Mouse (Mus musculus): ENCODE results near the gene Zc3h4. TPM values are rescaled to one million over a fixed set of nuclear protein-coding genes. Genes with fewer than 3 reads are reported as not detected.

The Zc3h4 gene
- polyA plus RNA-seq (2015; fragmentation: Nextera tagmentation; extraction: Ambion mirVana), result 7.9 and 8.2 TPM in 2 replicates

DNA sequence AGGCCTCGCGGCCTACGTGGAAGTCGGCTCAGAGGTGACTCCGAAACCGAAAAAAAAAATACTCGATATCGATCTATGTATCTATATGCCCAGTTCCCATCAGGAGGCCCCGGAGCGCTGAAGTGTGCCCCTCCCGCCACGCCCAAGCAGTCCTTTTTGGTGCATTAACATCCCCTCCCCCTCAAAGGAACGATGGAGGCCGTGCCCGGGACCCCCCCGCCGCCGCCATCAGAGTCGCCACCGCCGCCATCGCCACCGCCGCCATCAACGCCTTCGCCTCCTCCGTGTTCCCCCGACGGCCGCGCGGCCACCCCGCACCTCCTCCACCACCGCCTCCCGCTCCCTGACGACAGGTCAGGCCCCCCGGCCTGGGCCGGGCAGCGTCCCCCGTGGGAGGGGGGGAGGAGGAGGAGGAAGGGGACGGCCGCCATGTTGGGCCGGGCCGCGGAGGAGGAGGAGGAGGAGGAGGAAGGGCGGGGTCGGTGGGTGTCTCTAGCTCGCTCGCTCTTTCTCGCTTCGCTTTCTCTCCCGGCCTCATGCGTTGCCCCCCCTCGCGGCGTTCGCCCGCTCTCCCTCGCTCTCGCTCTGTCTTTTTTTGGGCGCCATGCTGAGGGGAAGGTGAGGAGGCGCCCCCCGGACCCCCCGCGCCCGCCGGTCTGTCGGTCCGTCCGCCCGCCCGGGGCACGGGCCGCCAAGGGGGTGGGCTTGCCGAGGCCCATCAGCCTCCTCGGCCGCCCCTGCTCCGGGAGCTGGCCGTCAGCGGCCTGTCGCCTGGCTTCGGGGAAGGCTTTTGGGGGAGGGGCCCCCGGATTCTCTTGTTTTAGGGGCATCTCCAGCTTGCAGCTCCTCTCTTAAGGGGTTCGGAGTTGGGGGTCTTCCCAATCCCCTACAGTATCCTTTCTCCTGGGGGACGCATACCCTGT is at the start of gene Zc3h4:
Gene Zc3h4 (plus strand): TSS at position 222 of the 923 bp plus-strand sequence.
- peak; percentile 36; the same call in 1 of the 2 replicates for TF ChIP-seq CTCF (IDR thresholded peaks at IDR 0.05)
- TF ChIP-seq EP300 (IDR thresholded peaks at IDR 0.05), result peak; percentile 38
- DNase-seq (ENCODE audit: low spot score) (peak; percentile 95), ATAC-seq (peak; percentile 30)
- Histone ChIP-seq H3K27ac (ENCODE audit: low read length) (peak within 1 kb of the TSS; percentile 100), H3K4me2 (replicated peaks; ENCODE audit: low read depth, low read length) (peak within 1 kb of the TSS; percentile 89), H3K4me3 (ENCODE audit: low read depth, low read length) (peak within 1 kb of the TSS; percentile 97), H3K4me1 (ENCODE audit: insufficient read depth, low read depth, low read length) (peaks cover 21% of the 10 kb centered on the region), H3K9ac (replicated peaks; ENCODE audit: low read depth) (peak within 1 kb of the TSS; percentile 100), H3K27me3 (replicated peaks; ENCODE audit: insufficient read depth, low read length) (no peaks in the 10 kb centered on the region), H3K36me3 (ENCODE audit: insufficient read depth, low read length) (no peaks in the 10 kb centered on the region), H3K9me3 (ENCODE audit: low read length) (no peaks in the 10 kb centered on the region)
- WGBS, result 4% methylated on average over 34 of the region's 85 CpGs

- Histone ChIP-seq H3K9me3 (ENCODE audit: low read length) (no peaks in the 10 kb centered on the region), H3K27ac (ENCODE audit: low read length) (0 out of 2 replicates have a peak overlapping the region, but pooled peaks have one; percentile 5), H3K36me3 (ENCODE audit: insufficient read depth, low read length) (peaks cover 11% of the 10 kb centered on the region; the same call in 1 of the 2 replicates), H3K4me1 (ENCODE audit: insufficient read depth, low read depth, low read length) (no peaks in the 10 kb centered on the region), H3K9ac (replicated peaks; ENCODE audit: low read depth) (no peak overlapping the region), H3K4me3 (ENCODE audit: low read depth, low read length) (no peak overlapping the region), H3K27me3 (replicated peaks; ENCODE audit: insufficient read depth, low read length) (no peaks in the 10 kb centered on the region), H3K4me2 (replicated peaks; ENCODE audit: low read depth, low read length) (no peak overlapping the region)
- DNase-seq (ENCODE audit: low spot score) (peak; percentile 40), ATAC-seq (peak; percentile 50)
- WGBS, result 54% methylated on average over 3 of the region's 3 CpGs
- no peak for TF ChIP-seq EP300 (IDR thresholded peaks at IDR 0.05)
- no peak for TF ChIP-seq CTCF (IDR thresholded peaks at IDR 0.05)
Observed at GRCm38 (mm10) chr7:16355854-16356594, 44.7 kb upstream of the Zc3h4 start.

GRCm38 (mm10) chr7:16357602-16358001 is 43.1 kb upstream of the Zc3h4 start:
- no peaks in the 10 kb centered on the region for H3K4me1 ChIP-seq (ENCODE audit: insufficient read depth, low read depth, low read length)
- no peaks in the 10 kb centered on the region for H3K9me3 ChIP-seq (ENCODE audit: low read length)
- H3K27me3 ChIP-seq (replicated peaks; ENCODE audit: insufficient read depth, low read length), result no peaks in the 10 kb centered on the region
- H3K36me3 ChIP-seq (ENCODE audit: insufficient read depth, low read length), result peaks cover 11% of the 10 kb centered on the region; the same call in 1 of the 2 replicates
- H3K9ac ChIP-seq (replicated peaks; ENCODE audit: low read depth), result no peak overlapping the region
- H3K4me3 ChIP-seq (ENCODE audit: low read depth, low read length), result no peak overlapping the region
- WGBS, result 70% methylated on average over 3 of the region's 3 CpGs
- no peak overlapping the region for H3K4me2 ChIP-seq (replicated peaks; ENCODE audit: low read depth, low read length)
- 0 out of 2 replicates have a peak overlapping the region, but pooled peaks have one; percentile 16 for H3K27ac ChIP-seq (ENCODE audit: low read length)
- TF ChIP-seq EP300 (IDR thresholded peaks at IDR 0.05) (no peak), CTCF (IDR thresholded peaks at IDR 0.05) (no peak)
- peak; percentile 58 for ATAC-seq
- peak; percentile 33 for DNase-seq (ENCODE audit: low spot score)

DNA sequence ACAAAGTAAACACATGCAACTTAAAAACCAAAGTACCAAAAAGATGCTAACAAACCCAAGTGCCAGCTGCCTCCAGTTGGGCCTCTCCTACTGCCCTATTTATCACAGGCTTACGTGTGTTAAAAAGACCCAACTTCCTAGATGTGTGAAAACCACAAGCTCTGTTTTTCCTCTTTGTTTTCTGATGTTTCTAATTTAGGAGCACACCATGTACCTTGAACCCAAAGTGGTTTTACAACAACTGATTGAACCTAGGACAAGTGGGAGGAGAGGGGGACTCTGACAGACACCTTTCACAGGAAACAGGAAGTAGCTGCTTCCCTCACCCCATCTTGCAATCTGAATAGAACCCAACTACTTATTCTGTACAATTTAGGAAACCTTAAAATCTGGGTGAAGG is 36.4 kb upstream of the Zc3h4 start:
- ATAC-seq (no peak), DNase-seq (ENCODE audit: low spot score) (no peak)
- WGBS, result 45% methylated on average over 1 of the region's 1 CpGs
- Histone ChIP-seq H3K9ac (replicated peaks; ENCODE audit: low read depth) (no peak overlapping the region), H3K36me3 (ENCODE audit: insufficient read depth, low read length) (no peaks in the 10 kb centered on the region), H3K4me3 (ENCODE audit: low read depth, low read length) (no peak overlapping the region), H3K27me3 (replicated peaks; ENCODE audit: insufficient read depth, low read length) (no peaks in the 10 kb centered on the region), H3K4me1 (ENCODE audit: insufficient read depth, low read depth, low read length) (peaks cover 6% of the 10 kb centered on the region), H3K27ac (ENCODE audit: low read length) (peak overlapping the region; percentile 69), H3K4me2 (replicated peaks; ENCODE audit: low read depth, low read length) (no peak overlapping the region), H3K9me3 (ENCODE audit: low read length) (no peaks in the 10 kb centered on the region)
- TF ChIP-seq EP300 (IDR thresholded peaks at IDR 0.05) (no peak), CTCF (IDR thresholded peaks at IDR 0.05) (no peak)

DNA sequence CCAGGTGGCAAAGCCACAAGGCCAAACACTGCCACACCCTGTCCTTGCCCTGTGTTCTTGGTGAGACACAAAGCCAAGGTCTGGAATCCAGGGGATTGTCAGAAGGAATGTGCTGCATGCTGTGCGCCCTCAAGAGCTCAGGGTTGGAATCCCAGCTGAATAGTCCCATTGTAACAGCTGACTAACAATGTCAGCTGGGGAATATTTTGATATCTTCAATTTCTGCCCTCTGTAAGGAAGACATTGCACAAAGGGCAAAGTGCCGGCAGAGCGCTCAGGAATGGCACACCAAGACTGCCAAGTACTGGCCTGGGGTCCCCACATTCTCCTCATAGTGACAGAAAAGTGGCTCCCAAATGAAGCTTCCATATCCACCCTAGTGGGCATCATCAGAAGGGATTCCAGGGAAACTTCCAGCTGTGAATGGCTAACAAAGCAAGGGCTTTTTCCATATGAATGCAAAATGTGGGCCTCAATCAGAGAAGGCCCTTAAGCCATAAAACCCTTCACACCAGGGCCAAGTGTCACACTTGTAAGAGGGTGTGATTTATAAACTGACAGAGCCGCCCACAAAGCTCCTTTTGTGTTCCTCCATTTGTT is 35.7 kb upstream of the Zc3h4 start:
- H3K4me3 ChIP-seq (ENCODE audit: low read depth, low read length), result no peak overlapping the region
- H3K9ac ChIP-seq (replicated peaks; ENCODE audit: low read depth), result no peak overlapping the region
- peak; percentile 40 for TF ChIP-seq CTCF (IDR thresholded peaks at IDR 0.05)
- no peak for TF ChIP-seq EP300 (IDR thresholded peaks at IDR 0.05)
- no peaks in the 10 kb centered on the region for H3K9me3 ChIP-seq (ENCODE audit: low read length)
- DNase-seq (ENCODE audit: low spot score) (peak; percentile 48), ATAC-seq (peak; percentile 42)
- H3K4me2 ChIP-seq (replicated peaks; ENCODE audit: low read depth, low read length), result no peak overlapping the region
- peaks cover 6% of the 10 kb centered on the region for H3K4me1 ChIP-seq (ENCODE audit: insufficient read depth, low read depth, low read length)
- no peaks in the 10 kb centered on the region for H3K36me3 ChIP-seq (ENCODE audit: insufficient read depth, low read length)
- 55% methylated on average over 4 of the region's 4 CpGs for WGBS
- H3K27ac ChIP-seq (ENCODE audit: low read length), result peak overlapping the region; percentile 69
- H3K27me3 ChIP-seq (replicated peaks; ENCODE audit: insufficient read depth, low read length), result no peaks in the 10 kb centered on the region
